Mouse (Mus musculus) kidney, postnatal 0 days (tissue): ENCODE results near the gene Tnk2. TPM values are rescaled to one million over a fixed set of nuclear protein-coding genes. Genes with fewer than 3 reads are reported as not detected.

ENCODE experiments used
- ATAC-seq: fragments of 200-750 bp; cut with Nextera tagmentation; replicated peaks from 2 replicates; pipeline ENCODE4 v1.8.0; 2017; ENCODE audit warnings: low read depth, moderate number of reproducible peaks, moderate TSS enrichment, moderate library complexity; ENCODE audit not compliant: low FRiP score
- DNase-seq: peaks from one replicate; pipeline ENCODE4 v3.0.0-alpha.2; 2016; ENCODE audit warnings: low spot score
- H3K27ac ChIP-seq: fragments of 300-500 bp; sonication (generic); 2 replicates; pipeline ENCODE4 v1.5.1; 2014; ENCODE audit warnings: mild to moderate bottlenecking
- H3K27me3 ChIP-seq: fragments of 300-500 bp; sonication (generic); 2 replicates; pipeline ENCODE4 v1.6.1; 2014; ENCODE audit warnings: low read length, mixed read lengths; ENCODE audit not compliant: insufficient read depth
- H3K36me3 ChIP-seq: fragments of 300-500 bp; sonication (generic); 2 replicates; pipeline ENCODE4 v1.6.1; 2014; ENCODE audit warnings: low read length, mixed read lengths; ENCODE audit not compliant: insufficient read depth
- H3K4me1 ChIP-seq: fragments of 300-500 bp; sonication (generic); replicated peaks from 2 replicates; pipeline ENCODE4 v1.6.1; 2014; ENCODE audit warnings: antibody characterized with exemption, low read length, mixed read lengths; ENCODE audit not compliant: insufficient read depth
- H3K4me2 ChIP-seq: fragments of 300-500 bp; sonication (generic); 2 replicates; pipeline ENCODE4 v1.6.1; 2014; ENCODE audit warnings: mild to moderate bottlenecking, low read length, moderate library complexity, mixed read lengths
- H3K4me3 ChIP-seq: fragments of 300-500 bp; sonication (generic); replicated peaks from 2 replicates; pipeline ENCODE4 v1.5.1; 2014; ENCODE audit warnings: low read depth, low read length
- H3K9ac ChIP-seq: fragments of 300-500 bp; sonication (generic); 2 replicates; pipeline ENCODE4 v1.6.1; 2014; ENCODE audit warnings: low read depth, low read length
- H3K9me3 ChIP-seq: fragments of 300-500 bp; sonication (generic); replicated peaks from 2 replicates; pipeline ENCODE4 v1.6.1; 2016; ENCODE audit warnings: low read length, inconsistent platforms, mixed read lengths
- CTCF ChIP-seq: IDR thresholded peaks from 2 replicates; pipeline ENCODE4 v1.5.1; 2016; ENCODE audit warnings: antibody characterized with exemption, low read depth, mild to moderate bottlenecking, moderate library complexity
- WGBS: fragments of 180-500 bp; shearing (Covaris S2); extraction: QIAGEN DNeasy Blood & Tissue Kit; methylation state at CpG from one replicate; pipeline ENCODE4 v1.1.7; 2014; 5-methylcytosine and 5-hydroxymethylcytosine counted together
- polyA plus RNA-seq: library from polyadenylated mRNA; unstranded; fragments of >200 nt; fragmentation: Nextera tagmentation; extraction: Ambion mirVana; gene quantifications from 2 replicates; pipeline ENCODE4 v1.2.1, GENCODE M21; 2015

Gene Tnk2
- polyA plus RNA-seq, 1 experiment from 2014 or later: 8.4 TPM

GRCm38 (mm10) chr16:32655534-32655933, 11.9 kb downstream of the Tnk2 start:
- 89% methylated on average over 4 of the region's 4 CpGs for WGBS
- ATAC-seq: no peak
- H3K9me3 ChIP-seq: no peaks in the 10 kb centered on the region
- no peaks in the 10 kb centered on the region for H3K36me3 ChIP-seq
- no peaks in the 10 kb centered on the region for H3K27me3 ChIP-seq
- no peak overlapping the region for H3K9ac ChIP-seq
- no peak for TF ChIP-seq CTCF
- H3K27ac ChIP-seq: no peak overlapping the region
- DNase-seq: no peak
- H3K4me2 ChIP-seq: no peak overlapping the region
- no peak overlapping the region for H3K4me3 ChIP-seq
- H3K4me1 ChIP-seq: peaks cover 25% of the 10 kb centered on the region

GRCm38 (mm10) chr16:32656321-32656720, 12.6 kb downstream of the Tnk2 start:
- no peaks in the 10 kb centered on the region for H3K36me3 ChIP-seq
- ATAC-seq (no peak), DNase-seq (no peak)
- WGBS: 75% methylated on average over 8 of the region's 8 CpGs
- H3K9me3 ChIP-seq: no peaks in the 10 kb centered on the region
- H3K4me2 ChIP-seq: no peak overlapping the region
- no peak overlapping the region for H3K27ac ChIP-seq
- H3K27me3 ChIP-seq: no peaks in the 10 kb centered on the region
- peaks cover 30% of the 10 kb centered on the region for H3K4me1 ChIP-seq
- no peak for TF ChIP-seq CTCF
- no peak overlapping the region for H3K9ac ChIP-seq
- no peak overlapping the region for H3K4me3 ChIP-seq

GRCm38 (mm10) chr16:32656794-32657193, 13.1 kb downstream of the Tnk2 start:
- no peak for TF ChIP-seq CTCF
- no peaks in the 10 kb centered on the region for H3K36me3 ChIP-seq
- no peaks in the 10 kb centered on the region for H3K27me3 ChIP-seq
- H3K9ac ChIP-seq: no peak overlapping the region
- 62% methylated on average over 8 of the region's 8 CpGs for WGBS
- no peak overlapping the region for H3K4me2 ChIP-seq
- H3K4me3 ChIP-seq: no peak overlapping the region
- H3K4me1 ChIP-seq: peaks cover 33% of the 10 kb centered on the region
- DNase-seq (peak; percentile 44), ATAC-seq (no peak)
- no peak overlapping the region for H3K27ac ChIP-seq
- H3K9me3 ChIP-seq: no peaks in the 10 kb centered on the region

- ATAC-seq: no peak
- H3K4me1 ChIP-seq: peaks cover 37% of the 10 kb centered on the region
- no peak overlapping the region for H3K27ac ChIP-seq
- H3K36me3 ChIP-seq: no peaks in the 10 kb centered on the region
- no peak overlapping the region for H3K9ac ChIP-seq
- H3K4me3 ChIP-seq: no peak overlapping the region
- H3K4me2 ChIP-seq: no peak overlapping the region
- DNase-seq: no peak
- no peaks in the 10 kb centered on the region for H3K27me3 ChIP-seq
- H3K9me3 ChIP-seq: no peaks in the 10 kb centered on the region
- no peak for TF ChIP-seq CTCF
- WGBS: 90% methylated on average over 16 of the region's 16 CpGs
These were observed 14.0 kb downstream of the Tnk2 start for GRCm38 (mm10) chr16:32657498-32658250.

- H3K4me3 ChIP-seq: peak overlapping the region; percentile 26
- H3K9ac ChIP-seq: peak overlapping the region; percentile 59
- no peak for ATAC-seq
- H3K27ac ChIP-seq: peak overlapping the region; percentile 56
- no peaks in the 10 kb centered on the region for H3K9me3 ChIP-seq
- H3K4me1 ChIP-seq: peaks cover 37% of the 10 kb centered on the region
- H3K36me3 ChIP-seq: no peaks in the 10 kb centered on the region
- TF ChIP-seq CTCF: no peak
- peak overlapping the region; percentile 68 for H3K4me2 ChIP-seq
- 4% methylated on average over 13 of the region's 21 CpGs for WGBS
- no peaks in the 10 kb centered on the region for H3K27me3 ChIP-seq
- no peak for DNase-seq
These were observed 15.1 kb downstream of the Tnk2 start for GRCm38 (mm10) chr16:32658743-32659171.

- WGBS: 8% methylated on average over 8 of the region's 8 CpGs
- Histone ChIP-seq H3K4me3 (peak overlapping the region; percentile 26; the same call in 1 of the 2 replicates), H3K4me2 (peak overlapping the region; percentile 68), H3K4me1 (peaks cover 37% of the 10 kb centered on the region), H3K9ac (no peak overlapping the region), H3K27ac (peak overlapping the region; percentile 56; the same call in 1 of the 2 replicates), H3K36me3 (no peaks in the 10 kb centered on the region), H3K9me3 (no peaks in the 10 kb centered on the region), H3K27me3 (no peaks in the 10 kb centered on the region)
- no peak for ATAC-seq
- peak; percentile 94 for TF ChIP-seq CTCF
- peak; percentile 92 for DNase-seq
These were observed 15.7 kb downstream of the Tnk2 start for GRCm38 (mm10) chr16:32659385-32659784.
